Mouse (Mus musculus) mesoderm, embryonic 11.5 days (tissue): ENCODE results near the gene Tspan3.

Experiments
- DNase-seq: peaks from one replicate; pipeline ENCODE4 v3.0.0-alpha.2; 2012; ENCODE audit warnings: low read depth, low spot score

The Tspan3 gene

DNA sequence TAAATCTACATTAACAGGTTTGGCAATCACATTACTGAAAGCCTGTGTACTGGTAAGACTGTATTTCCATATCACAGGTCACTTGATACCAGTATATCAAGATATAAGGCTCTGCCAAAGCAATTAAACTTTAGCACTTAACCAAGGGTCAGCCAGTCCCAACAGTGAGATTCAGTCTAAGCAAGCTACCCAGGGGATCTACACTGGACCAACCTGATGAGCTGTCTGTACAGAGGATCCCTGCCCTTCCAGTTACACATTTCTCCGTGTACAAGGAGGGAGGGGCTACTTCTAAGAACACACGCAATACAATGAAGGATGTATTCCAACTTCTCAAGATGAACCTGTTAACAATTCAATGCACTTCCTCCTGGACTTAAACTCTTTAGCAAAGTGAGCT lies 7.2 kb downstream of the Tspan3 start:
- no peak for DNase-seq

DNA sequence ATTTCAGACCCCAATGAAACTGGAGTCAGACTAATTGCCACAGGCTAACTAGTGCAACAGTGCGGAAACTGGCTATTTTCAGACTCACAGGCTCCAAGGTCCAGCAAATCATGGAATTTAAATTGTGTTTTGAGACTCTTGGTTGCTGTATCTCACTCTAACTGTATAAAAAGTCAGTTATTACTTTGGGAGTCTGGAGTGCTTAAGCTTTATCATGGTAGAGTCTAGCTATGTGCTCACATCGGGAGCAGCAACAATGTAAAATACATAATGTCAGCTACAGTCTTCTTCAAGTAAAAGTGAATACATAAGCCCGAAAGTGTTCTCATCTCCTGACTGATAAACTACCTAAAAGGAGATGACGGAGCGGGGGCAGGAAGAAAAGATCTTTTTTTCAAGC lies 10.7 kb downstream of the Tspan3 start:
- no peak for DNase-seq

DNA sequence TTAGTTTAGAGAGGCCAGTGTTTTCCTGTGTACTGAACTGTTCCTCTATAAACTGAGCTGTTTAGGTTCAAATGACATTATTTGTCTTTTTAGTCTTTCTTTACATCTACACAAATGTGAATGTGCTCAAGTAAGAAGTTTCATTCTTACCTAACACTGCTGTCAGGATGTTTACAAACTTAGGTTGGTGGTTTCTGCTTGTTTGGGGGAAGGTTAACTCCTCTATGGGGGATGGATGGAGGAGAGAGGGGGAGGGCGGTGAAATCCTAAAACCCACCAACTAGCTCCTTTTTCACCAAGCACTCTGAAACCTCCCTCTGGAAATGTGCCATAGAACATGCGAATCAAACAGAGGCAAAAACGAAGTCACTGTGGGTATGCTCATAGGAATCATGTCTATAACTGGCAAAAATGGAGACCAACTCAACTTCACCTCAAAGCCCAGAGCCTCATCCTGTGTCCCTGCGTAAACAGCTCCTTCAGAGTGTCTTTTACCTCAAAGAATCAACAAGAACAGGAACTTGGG lies 12.7 kb downstream of the Tspan3 start:
- no peak for DNase-seq

DNA sequence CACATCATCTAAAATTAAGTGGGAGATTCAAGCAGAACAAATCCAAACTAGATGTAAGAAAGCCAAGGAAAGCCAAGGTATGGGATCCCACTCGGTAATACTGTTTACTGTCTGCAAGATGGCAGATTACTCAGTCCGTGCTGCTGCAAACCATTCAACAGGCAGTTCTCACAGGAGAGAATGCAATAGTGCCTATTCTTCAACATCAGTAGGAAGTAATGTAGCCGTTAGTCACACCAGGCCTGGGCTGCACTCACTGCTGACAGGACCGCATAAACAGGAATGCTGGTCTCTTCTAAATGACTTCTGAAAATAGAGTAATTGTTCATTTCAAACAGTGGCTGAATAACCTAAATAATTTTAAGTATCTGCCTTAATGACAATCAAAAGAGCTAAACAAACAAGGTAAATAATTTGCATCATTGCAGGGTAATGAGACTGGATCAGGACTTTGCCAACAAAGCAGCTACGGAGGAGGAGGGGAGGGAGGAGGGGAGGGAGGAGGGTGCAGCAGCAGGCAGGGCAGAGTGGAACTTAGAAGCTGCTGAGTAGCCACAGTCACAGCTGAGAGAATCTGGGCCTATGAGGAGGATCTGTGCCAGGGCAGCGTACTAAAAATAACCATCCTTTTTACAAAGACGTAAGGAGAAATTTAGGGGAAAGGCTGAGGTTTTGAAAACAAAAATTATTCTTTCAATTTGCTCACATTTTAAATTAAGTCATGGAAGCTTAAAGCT lies 13.4 kb downstream of the Tspan3 start:
- no peak for DNase-seq

DNA sequence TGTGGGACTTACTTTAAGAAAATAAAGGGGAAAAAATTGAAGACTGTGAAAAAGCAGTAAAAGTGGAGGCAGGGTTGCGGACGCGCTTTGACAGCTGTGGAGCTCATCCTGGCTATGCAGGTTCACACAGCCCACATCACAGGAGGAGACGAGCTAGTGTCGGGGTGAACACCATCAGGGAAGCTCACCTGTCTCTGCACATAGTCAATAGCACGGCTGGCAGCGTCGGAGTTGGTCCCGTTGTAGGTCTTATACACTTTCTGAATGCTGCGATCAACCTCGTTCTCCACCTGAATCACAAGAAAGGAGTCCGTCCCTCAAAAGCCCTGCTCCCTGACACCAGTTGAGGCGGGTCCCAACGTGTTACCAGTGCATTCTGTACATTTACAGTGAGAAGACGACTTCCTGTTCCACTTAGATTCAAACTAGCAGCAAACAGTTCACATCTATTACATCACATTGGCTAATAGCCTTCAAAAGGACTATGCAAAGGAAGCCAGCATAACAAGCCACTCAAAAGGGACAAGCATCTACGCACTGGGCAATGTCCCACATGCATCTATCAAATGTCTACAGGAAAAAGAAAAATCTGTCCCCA lies 18.9 kb downstream of the Tspan3 start:
- DNase-seq, result no peak

DNA sequence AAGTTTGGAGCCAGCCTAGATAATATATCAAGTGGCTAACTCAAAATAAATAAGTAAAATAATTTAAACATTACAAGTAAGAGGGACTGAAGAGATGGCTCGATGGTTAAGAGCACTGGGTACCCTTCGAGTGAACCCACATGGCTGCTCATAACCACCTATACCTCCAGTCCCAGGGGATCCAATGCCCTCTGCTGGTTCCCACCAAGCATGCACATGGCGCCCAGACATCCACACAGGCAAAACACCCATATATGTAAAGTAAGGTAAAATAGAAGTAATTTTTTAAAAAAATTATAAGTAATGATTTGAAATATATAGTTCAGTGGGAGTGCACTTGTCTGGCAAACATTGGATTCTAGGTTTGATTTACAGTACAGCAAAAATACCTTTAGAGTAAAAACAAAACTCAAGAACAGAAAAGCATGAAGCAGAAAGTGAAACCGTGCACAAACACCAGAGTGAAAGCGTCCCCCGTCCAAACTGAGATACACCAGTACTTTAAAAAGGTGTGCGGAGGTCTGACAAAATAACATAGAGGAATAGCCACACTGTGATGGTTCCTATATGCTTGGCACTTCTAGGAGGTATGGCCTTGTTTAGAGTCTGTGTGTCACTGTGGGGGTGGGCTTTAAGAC lies 20.8 kb downstream of the Tspan3 start:
- no peak for DNase-seq

DNA sequence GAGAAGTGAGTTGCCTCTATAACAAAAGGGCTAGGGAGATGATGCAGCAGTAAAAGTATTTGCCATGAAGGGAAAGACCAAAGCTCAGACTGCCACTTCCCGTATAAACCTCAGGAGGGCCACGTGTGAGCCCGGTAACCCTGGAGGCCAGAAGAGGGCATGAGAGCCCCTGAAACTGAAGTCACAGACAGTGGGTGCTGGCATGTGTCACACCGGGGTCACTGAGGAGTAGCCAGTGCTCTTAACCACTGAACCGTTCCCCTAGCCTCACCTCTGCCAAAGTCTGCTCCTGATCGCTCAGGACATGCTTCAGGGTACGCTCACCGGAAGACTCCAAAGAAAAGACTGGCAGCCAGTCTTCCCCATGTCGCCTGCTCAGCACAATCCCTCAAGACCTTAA lies 23.5 kb downstream of the Tspan3 start:
- no peak for DNase-seq

DNA sequence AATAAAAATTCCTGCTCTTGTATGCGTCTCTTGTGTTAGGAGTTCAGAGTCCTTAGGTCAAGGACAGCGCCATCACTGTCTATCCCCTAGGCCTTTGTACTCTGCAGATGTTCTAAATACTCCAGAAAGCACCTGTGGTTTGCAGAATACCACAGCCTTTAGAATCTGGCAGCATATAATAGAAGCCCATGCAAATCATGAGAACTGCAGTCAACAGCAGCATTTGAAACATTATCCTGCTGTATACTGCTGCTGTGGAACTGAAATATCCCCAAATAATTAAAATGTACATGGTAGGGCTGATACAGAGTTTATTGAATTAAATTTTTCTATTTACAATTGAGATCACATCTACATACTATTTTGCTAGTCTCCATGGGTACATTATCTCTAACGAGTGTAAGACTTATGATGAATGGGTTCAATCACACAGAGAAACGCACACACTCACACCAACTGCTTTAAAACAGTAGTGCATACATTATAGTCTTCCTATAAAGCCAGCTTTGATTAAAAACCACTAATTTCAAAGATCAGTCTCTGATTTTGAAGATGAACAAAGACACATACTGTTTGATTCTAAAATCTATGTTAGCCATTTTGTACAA lies 29.6 kb downstream of the Tspan3 start:
- DNase-seq, result no peak

DNA sequence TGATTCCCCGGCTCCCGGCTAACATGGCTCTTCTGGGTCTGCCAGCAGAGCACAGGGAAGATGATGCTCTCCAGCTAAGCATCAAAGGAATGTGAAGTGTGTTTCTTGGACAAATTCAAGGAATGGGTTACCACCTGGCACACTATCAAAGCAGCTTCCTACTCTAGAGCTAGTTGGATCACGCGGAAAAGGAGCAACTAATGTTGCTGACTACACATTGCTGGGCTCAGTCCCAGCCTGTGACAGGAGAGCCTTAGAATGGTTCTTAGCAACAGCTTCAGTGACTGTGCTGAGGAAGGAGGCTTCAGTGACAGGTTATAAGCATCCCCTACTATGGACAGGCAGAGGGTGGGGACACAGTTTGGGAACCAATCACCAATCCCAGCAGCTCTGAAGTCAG lies 30.7 kb downstream of the Tspan3 start:
- no peak for DNase-seq

DNA sequence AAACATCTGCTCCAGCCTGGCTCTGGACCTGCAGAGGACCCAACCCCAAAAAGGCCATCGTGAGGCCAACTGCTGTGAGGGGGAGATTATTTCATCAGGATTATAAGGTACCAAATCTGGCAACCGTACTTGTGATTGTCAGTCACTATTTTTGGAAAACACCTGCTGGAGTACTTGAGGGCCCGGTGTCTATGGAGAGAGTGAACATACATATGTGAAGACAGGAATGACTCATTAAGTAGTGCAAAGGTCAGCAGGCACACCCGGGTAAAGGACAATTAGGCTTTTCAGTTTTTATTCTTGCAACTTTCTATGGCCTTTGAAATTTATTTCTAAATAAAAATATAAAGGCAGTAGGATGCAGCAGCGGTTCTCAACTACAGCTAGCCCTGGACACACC lies 31.3 kb downstream of the Tspan3 start:
- DNase-seq, result no peak

DNA sequence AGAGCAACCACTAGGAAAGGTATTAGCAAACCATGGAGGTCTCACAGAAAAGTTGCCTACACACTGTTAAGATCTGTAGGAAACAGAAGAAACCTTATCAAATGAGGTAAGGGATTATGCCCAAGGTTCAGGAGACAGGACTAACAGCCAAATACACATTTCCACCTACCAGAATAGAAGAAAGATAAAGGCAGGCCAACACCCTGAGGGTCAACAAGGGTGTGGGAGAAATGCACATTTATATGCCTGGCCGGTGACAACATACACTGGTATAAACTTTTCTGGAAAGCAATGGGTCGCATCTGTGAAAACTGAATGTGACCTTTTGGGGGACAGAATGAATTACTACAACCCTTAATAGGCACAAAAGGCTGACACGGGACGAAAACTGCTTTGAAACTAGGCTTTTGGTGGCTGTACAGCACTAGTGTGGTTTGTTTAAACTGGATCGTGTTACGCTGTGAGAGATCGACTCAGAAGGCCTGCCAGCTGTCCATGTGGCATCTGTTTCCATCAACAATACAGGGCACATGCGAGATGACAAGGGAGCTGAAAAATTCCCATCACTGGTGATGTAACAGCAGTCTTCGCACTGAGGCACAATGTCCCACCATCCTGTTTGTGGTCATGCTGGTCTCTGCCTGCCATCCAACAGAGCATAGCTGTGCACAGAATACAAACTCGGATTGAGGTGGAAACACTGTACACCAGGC lies 33.3 kb downstream of the Tspan3 start:
- DNase-seq, result peak; percentile 50

DNA sequence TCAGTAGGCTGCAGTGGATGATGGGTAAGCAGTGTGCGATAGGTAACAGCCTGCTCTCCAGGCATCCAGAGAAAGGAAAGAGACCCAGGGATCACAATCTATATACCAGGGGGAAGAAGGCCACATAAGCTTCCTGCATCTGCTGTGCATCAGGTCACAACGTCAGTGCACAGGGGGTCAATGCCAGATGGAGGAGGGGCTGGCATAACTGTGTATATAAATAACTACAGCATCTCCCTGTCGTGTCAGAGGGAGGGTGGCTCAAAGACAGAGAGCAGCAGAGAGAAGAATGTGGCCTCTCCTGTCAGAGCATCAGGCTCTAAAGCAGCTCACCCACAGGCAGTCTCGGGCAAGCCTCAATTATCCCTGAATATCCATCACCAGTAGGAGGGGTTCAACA lies 34.7 kb downstream of the Tspan3 start:
- no peak for DNase-seq

DNA sequence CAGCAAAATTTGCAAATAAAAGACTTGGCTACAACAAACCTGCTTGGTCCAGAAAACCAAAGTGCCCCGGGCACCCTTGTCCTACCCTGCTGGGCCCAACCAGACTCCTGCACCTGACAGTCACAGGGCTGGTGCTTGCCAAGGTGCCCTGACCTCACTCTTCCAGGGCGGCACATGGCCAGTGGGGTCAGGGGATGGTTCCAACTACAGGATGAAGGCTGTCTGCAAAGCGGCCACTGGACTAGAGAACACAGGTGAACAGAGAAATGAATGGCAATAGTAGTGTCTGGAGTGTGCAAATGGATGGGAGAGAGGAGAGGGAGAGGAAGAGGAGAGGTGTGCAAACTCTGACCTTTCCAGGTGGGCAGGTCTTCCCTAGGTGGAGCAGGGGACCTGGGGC lies 35.3 kb downstream of the Tspan3 start:
- no peak for DNase-seq

DNA sequence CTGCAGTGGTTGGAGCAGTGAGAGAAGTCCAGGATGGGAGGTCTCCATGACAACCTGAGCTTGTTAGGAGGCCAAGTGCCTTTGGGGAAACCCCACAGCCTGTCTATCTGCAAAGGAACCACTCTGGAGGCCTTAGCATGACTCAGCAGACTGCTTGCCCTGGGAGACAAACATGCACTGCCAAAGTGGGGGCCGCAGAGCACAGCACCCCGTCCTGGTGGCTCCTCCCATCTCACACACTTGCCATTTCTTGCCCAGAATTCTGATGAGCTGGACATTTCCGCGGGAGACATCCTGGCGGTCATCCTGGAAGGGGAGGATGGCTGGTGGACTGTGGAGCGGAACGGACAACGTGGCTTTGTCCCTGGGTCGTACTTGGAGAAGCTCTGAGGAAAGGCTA lies 36.9 kb downstream of the Tspan3 start:
- DNase-seq, result no peak

DNA sequence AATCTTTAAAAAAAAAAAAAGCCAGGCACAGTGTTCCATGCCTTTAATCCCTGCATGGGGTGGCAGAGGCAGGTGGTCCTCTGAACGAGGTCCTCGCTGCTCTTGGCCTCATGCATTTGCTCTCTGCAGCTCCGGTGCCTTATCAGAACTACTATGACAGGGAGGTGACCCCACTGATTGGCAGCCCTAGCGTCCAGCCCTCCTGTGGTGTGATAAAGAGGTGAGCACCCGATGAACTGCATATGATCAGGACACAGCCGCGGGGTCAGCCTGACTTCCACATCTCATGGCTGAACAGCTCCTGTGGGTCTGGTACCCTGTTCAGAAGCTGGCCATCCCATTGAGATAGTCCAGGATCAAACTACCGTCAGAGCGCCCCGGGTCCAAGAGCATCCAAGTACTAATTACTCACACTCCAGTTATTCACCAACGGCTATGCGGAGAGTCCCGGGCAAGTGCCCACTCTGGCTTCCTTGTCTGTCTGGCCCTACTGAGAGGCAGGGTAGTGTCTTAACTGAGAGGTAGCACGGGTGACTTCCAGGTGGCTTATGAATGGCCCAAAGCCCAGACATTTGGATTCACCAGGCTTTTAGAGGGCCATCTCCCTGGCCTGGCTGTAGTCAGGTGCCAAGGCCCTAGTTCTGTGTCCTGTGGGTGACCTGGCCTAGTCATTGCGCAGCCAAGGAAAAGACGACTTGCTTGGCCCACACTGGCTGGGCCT lies 38.7 kb downstream of the Tspan3 start:
- no peak for DNase-seq

DNA sequence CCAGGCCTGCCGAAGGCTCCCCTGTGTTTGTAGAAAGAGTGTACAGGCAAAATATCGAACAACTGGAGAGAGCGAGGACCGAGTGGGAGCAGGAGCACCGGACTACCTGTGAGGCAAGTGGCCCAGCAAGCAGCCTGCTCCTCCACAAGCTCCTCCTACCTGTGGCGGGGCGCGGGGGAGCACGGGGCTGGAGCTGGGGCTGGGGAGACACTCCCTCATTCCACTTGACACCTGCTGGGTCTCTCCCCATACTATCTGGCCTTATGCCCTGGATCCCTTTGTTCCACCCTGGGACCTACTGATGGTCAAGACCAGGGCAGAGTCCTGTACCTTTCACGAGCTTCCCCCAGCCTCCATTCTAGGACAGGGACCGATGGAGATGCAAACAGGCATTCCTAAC lies 40.7 kb downstream of the Tspan3 start:
- DNase-seq, result no peak

DNA sequence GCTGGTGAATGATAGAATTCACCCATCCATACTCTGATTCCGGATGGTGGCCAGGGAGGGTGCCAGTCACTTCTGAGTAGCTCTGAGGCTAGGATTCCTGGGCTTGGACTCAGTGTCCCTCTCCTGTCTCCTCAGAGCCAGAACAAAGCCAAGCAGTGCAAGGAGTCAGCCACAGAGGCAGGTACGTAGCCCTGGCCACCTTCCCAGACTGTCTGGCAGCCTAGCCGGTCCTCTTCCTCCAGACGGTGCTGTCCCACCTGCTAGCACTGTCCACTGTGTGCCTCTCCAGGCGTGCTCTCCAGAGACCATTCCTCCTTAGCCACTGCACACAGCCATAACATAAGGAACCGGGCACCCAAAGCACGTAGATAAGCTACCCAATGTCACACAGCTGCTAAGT lies 41.7 kb downstream of the Tspan3 start:
- DNase-seq, result no peak

DNA sequence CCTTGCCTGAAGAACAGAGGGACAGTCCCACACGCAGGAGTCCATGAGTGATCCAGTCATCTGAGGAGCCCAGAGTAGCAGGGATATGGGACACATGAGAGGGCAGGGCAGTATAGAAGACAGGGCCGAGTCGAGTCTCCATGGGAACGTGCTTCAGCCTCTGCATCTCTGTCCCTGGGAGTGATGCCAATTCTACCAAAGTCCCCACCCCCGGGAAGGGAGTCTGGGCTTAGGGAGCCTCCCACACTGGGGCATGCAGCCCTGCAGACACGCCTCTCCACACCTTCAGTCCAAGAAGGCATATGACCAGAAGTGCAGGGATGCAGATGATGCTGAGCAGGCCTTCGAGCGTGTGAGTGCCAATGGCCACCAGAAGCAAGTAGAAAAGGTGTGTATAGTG lies 42.3 kb downstream of the Tspan3 start:
- DNase-seq, result no peak

DNA sequence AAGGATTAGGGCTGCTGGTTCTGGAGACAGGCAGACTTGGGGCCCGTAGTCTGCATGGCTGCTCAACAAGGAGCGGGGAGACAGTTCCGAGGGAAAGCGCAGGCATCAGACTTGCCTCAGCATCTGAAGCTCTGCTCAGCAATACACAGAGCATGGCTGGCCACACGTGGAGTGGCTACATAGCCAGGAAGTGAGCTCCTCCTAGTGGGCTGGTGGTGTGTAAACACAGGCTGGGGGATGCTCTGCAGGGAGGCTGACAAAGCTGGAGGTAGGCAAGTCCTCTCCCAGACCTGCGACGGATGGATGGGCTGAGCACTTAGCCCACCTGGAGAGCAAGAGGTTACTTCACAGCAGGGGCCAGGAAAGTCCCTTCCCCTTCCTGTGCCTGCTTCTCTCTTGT lies 44.2 kb downstream of the Tspan3 start:
- peak; percentile 59 for DNase-seq

DNA sequence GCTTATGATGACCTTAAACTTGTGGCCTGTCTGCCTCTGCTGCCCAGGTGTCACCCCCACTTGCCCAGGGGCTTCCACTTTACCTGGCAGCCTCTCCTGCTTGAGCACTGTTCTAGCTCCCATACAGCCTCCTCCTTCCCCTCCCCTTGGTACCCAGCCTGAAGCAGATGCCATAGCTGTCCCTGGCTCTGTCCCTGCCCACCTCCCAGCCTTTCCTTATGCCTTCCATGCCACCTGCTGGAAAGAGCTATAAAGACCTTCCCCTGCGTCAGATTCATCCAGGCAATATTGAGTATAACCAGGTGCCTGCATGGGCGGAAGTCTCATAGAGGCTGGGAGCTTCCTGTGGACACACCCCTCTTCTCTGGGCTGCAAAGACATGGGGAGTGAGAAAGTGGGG lies 45.6 kb downstream of the Tspan3 start:
- DNase-seq, result no peak

DNA sequence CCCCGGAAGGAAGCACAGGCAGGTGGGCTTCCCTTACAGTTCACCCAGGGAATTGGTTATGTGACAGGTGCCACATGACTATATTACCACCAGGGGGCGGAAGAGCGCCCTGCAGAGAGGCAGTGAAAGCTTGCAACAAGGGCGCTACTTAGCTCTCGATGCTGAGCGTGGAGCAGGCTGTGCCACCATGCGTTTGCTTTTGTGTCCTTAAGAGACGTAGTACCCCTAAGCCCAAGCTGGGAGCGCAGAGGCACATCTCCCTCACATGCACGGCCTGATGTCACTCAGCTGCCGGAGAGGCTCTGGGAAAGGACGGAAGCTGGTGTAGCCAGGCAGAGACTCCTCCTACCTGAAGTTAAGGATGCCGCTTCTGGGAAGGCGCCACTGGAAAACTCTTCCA lies 46.7 kb downstream of the Tspan3 start:
- peak; percentile 92 for DNase-seq
